Mouse (Mus musculus): ENCODE measurements at regions not wholly inside any gene's neighbourhood (a gene's known extent, or its start where the extent isn't known, plus 50 kb on each side); places are given as distances from the start of the nearest gene placed in this dataset.

DNA sequence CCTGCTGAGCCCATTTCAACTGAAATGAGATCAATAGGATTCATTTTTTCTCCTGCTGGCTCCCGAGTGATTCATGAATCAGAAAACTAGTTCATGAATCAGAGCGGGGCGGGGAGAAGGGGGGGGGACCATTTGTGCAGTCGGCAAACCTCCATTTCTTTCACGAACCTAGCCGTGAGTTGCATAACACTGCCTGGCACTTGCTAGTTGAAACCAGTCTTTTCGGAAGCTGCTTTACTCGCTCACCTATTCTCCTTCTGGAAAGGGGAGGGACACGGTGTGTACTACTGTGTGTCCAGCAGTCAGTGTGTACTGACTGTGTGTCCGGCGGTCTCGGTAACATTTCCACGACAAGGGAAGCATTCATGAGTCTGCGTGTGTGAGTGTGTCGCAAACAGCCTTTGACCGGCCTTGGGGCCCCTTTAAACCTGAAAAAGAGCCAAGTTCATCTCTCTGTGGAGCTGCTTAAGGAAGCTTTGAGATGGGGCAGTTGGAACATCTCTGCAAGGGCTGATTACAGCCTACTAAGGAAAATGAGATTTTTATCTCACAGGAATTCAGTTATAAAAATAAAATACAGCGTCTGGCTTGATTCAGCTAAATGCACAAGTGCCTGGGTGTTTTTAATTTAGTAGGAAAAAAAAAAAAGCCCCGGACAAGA, 71.9 kb upstream of the Irf2bp2 start:
- ATAC-seq, result peak; percentile 4; the same call in 1 of the 2 replicates
- WGBS, result 10% methylated on average over 18 of the region's 18 CpGs
- peaks cover 78% of the 10 kb centered on the region for H3K4me1 ChIP-seq (ENCODE audit: control insufficient read depth, insufficient read depth, low read depth, low read length)
- H3K4me3 ChIP-seq (ENCODE audit: low read length), result no peak overlapping the region
- H3K9me3 ChIP-seq (ENCODE audit: control insufficient read depth, low read length), result no peaks in the 10 kb centered on the region
- H3K4me2 ChIP-seq (ENCODE audit: low read length), result peak overlapping the region; percentile 41
- H3K36me3 ChIP-seq (ENCODE audit: control insufficient read depth, insufficient read depth, low read length), result no peaks in the 10 kb centered on the region
- peak overlapping the region; percentile 51; the same call in 1 of the 2 replicates for H3K9ac ChIP-seq (ENCODE audit: low read depth, low read length)
- no peaks in the 10 kb centered on the region for H3K27me3 ChIP-seq (replicated peaks; ENCODE audit: control insufficient read depth, insufficient read depth, low read length)
- peak overlapping the region; percentile 95 for H3K27ac ChIP-seq (ENCODE audit: low read depth, low read length)

- Histone ChIP-seq H3K4me1 (ENCODE audit: control insufficient read depth, insufficient read depth, low read depth, low read length) (peaks cover 85% of the 10 kb centered on the region), H3K36me3 (ENCODE audit: control insufficient read depth, insufficient read depth, low read length) (no peaks in the 10 kb centered on the region), H3K27ac (ENCODE audit: low read depth, low read length) (peak overlapping the region; percentile 95), H3K9ac (ENCODE audit: low read depth, low read length) (no peak overlapping the region), H3K9me3 (ENCODE audit: control insufficient read depth, low read length) (no peaks in the 10 kb centered on the region), H3K4me2 (ENCODE audit: low read length) (no peak overlapping the region), H3K27me3 (replicated peaks; ENCODE audit: control insufficient read depth, insufficient read depth, low read length) (no peaks in the 10 kb centered on the region), H3K4me3 (ENCODE audit: low read length) (no peak overlapping the region)
- WGBS, result 42% methylated on average over 5 of the region's 5 CpGs
- ATAC-seq, result no peak
Measured at GRCm38 (mm10) chr8:126664891-126665290, 71.1 kb upstream of the Irf2bp2 start.

DNA sequence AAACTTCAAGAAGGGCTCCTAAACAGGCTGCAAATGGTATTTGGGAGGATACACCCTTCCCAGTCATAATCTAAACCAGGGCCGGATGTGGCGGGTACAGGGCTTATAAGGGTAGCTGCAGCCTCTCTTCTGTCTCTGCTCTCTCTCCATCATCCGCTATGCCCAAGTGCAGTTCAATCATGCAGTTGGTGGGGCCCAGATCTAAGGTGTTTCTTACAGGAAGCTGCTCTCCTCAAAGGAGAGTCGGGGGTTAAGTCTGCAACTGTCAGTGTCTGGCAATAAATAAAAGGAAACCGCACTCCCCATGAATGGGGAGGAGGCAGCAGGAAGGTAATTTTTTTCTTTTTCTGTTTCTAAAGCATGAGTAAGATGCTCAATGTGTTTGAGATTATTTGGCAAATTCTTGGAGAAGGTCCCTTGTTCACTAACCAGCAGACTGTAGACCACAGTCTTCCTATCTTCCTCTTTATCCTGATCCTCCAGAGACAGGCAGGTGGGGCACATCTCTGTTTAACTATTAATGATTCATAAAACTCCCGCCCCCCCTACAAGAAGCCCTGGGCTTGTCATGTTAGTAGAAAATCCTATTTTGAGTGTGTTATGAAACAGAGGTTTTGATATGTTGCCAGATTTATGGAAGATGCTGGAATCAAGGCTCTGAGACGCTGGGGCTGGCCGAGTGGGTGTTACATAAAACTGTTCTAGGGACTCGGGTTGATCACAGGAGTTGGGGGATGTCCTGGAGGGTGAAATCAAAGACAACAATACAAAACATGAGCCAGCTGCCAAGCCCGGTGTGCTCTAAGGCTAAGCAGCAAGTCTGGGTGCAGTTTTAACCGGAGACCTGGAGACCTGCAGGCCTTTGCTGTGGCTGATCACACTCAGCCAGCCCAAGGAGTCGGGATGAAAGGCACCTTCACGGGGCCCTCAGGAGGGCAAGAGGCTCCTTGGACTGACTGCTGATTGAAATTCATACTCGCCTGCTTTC, 69.3 kb upstream of the Irf2bp2 start:
- ATAC-seq, result no peak
- 31% methylated on average over 14 of the region's 14 CpGs for WGBS

GRCm38 (mm10) chr8:126662151-126662550, 68.4 kb upstream of the Irf2bp2 start:
- no peak overlapping the region for H3K4me3 ChIP-seq (ENCODE audit: low read length)
- no peaks in the 10 kb centered on the region for H3K36me3 ChIP-seq (ENCODE audit: control insufficient read depth, insufficient read depth, low read length)
- H3K4me2 ChIP-seq (ENCODE audit: low read length), result no peak overlapping the region
- H3K27ac ChIP-seq (ENCODE audit: low read depth, low read length), result peak overlapping the region; percentile 79
- WGBS, result 38% methylated on average over 5 of the region's 5 CpGs
- no peaks in the 10 kb centered on the region for H3K27me3 ChIP-seq (replicated peaks; ENCODE audit: control insufficient read depth, insufficient read depth, low read length)
- no peak for ATAC-seq
- no peaks in the 10 kb centered on the region for H3K9me3 ChIP-seq (ENCODE audit: control insufficient read depth, low read length)
- H3K4me1 ChIP-seq (ENCODE audit: control insufficient read depth, insufficient read depth, low read depth, low read length), result peaks cover 74% of the 10 kb centered on the region
- no peak overlapping the region for H3K9ac ChIP-seq (ENCODE audit: low read depth, low read length)

More for the DNA sequence above, 69.3 kb upstream of the Irf2bp2 start:
- peaks cover 84% of the 10 kb centered on the region for H3K4me1 ChIP-seq (ENCODE audit: control insufficient read depth, insufficient read depth, low read depth, low read length)
- H3K9me3 ChIP-seq (ENCODE audit: control insufficient read depth, low read length), result no peaks in the 10 kb centered on the region
- no peak overlapping the region for H3K4me2 ChIP-seq (ENCODE audit: low read length)
- H3K9ac ChIP-seq (ENCODE audit: low read depth, low read length), result peak overlapping the region; percentile 20; the same call in 1 of the 2 replicates
- no peak overlapping the region for H3K4me3 ChIP-seq (ENCODE audit: low read length)
- H3K27me3 ChIP-seq (replicated peaks; ENCODE audit: control insufficient read depth, insufficient read depth, low read length), result no peaks in the 10 kb centered on the region
- H3K36me3 ChIP-seq (ENCODE audit: control insufficient read depth, insufficient read depth, low read length), result no peaks in the 10 kb centered on the region
- H3K27ac ChIP-seq (ENCODE audit: low read depth, low read length), result peak overlapping the region; percentile 19

GRCm38 (mm10) chr8:126661511-126662142, 67.8 kb upstream of the Irf2bp2 start:
- no peaks in the 10 kb centered on the region for H3K27me3 ChIP-seq (replicated peaks; ENCODE audit: control insufficient read depth, insufficient read depth, low read length)
- H3K4me3 ChIP-seq (ENCODE audit: low read length), result no peak overlapping the region
- peaks cover 69% of the 10 kb centered on the region for H3K4me1 ChIP-seq (ENCODE audit: control insufficient read depth, insufficient read depth, low read depth, low read length)
- peak overlapping the region; percentile 33 for H3K9ac ChIP-seq (ENCODE audit: low read depth, low read length)
- WGBS, result 15% methylated on average over 14 of the region's 14 CpGs
- H3K27ac ChIP-seq (ENCODE audit: low read depth, low read length), result peak overlapping the region; percentile 79
- H3K36me3 ChIP-seq (ENCODE audit: control insufficient read depth, insufficient read depth, low read length), result no peaks in the 10 kb centered on the region
- ATAC-seq, result no peak
- H3K9me3 ChIP-seq (ENCODE audit: control insufficient read depth, low read length), result no peaks in the 10 kb centered on the region
- no peak overlapping the region; the same call in 1 of the 2 replicates for H3K4me2 ChIP-seq (ENCODE audit: low read length)

DNA sequence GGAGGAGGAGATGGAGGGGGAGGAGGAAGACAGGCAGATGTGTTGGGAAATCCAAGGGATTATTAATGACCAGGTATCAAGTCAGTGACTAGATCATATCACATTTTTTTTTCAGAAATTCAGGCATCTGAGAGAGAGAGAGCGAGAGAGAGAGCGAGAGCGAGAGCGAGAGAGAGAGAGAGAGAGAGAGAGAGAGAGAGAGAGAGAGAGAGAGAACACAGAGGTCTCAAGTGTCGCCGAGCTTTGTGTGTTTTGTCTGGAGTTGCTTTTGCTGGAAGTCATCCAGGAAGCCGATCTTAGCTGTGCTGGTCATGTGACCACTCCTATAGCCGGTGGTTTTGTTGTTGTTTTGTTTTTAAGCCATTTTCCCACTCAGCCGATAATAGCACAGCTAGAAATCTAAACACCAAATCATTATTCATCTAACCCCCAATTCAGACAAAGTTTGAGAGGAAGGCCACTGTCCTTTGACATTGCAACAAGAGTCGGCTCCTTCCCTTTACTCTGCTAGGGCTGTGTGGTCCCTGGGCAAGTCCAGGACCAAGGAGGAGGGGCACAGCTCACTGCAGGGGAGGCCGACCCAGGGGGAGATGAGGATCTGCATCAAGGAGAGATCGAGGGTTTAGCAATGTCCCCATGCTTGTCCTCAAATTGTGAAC, 67.0 kb upstream of the Irf2bp2 start:
- peak overlapping the region; percentile 36 for H3K9ac ChIP-seq (ENCODE audit: low read depth, low read length)
- no peak overlapping the region for H3K4me3 ChIP-seq (ENCODE audit: low read length)
- WGBS, result 9% methylated on average over 12 of the region's 12 CpGs
- peaks cover 61% of the 10 kb centered on the region for H3K4me1 ChIP-seq (ENCODE audit: control insufficient read depth, insufficient read depth, low read depth, low read length)
- no peaks in the 10 kb centered on the region for H3K27me3 ChIP-seq (replicated peaks; ENCODE audit: control insufficient read depth, insufficient read depth, low read length)
- H3K27ac ChIP-seq (ENCODE audit: low read depth, low read length), result peak overlapping the region; percentile 79
- no peak for ATAC-seq
- H3K4me2 ChIP-seq (ENCODE audit: low read length), result peak overlapping the region; percentile 38
- H3K9me3 ChIP-seq (ENCODE audit: control insufficient read depth, low read length), result no peaks in the 10 kb centered on the region
- H3K36me3 ChIP-seq (ENCODE audit: control insufficient read depth, insufficient read depth, low read length), result no peaks in the 10 kb centered on the region

DNA sequence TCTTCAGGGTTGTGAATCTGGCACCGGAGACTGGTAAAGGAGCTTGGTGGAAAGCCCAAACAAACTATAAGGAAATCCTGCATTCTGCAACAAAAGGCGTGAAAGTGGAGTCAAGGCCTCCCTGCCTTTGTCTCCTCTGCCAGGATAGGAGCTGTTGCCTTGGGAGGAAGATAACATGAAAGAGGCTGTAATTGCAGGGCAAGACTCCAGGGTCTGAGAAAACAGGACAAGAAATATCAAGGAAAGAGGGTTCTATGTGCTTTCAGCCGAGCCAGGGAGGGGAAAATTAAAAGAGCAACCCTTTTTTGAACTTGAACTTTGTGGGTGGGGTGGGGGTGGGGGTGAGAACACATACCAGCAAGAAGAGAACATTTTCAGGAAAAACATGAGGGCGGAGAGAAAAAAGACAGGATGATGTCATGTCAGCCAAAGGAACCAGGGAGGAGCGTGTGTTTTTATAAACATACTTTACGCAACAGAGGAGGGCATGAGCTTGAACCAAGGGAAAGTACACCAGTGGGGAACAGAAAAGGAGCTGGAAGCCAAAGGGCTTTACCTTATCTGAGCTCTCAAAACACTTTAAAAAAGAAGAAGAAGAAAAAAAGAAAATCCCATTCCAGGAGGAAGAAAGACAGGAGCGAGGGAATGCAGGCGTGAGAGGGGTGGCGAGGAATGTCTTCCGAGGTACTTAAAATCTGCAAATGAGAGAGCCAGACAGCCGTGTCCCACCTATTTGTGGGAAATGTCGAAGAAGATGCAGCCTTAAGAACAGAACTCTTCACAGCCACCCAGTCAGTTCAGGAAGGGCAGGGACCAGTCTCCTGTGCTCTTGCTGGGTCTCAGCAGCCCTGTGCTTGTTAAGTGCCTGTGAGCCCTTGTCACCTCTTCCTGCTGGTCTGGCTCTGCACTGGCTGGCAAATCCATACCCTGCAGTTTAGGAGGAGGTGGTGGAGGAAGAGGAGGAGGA, 66.2 kb upstream of the Irf2bp2 start:
- Histone ChIP-seq H3K27me3 (replicated peaks; ENCODE audit: control insufficient read depth, insufficient read depth, low read length) (no peaks in the 10 kb centered on the region), H3K27ac (ENCODE audit: low read depth, low read length) (peak overlapping the region; percentile 79), H3K4me3 (ENCODE audit: low read length) (no peak overlapping the region), H3K4me2 (ENCODE audit: low read length) (peak overlapping the region; percentile 38), H3K9me3 (ENCODE audit: control insufficient read depth, low read length) (no peaks in the 10 kb centered on the region), H3K36me3 (ENCODE audit: control insufficient read depth, insufficient read depth, low read length) (no peaks in the 10 kb centered on the region), H3K4me1 (ENCODE audit: control insufficient read depth, insufficient read depth, low read depth, low read length) (peaks cover 53% of the 10 kb centered on the region), H3K9ac (ENCODE audit: low read depth, low read length) (peak overlapping the region; percentile 36)
- WGBS, result 50% methylated on average over 12 of the region's 12 CpGs
- no peak for ATAC-seq

GRCm38 (mm10) chr8:126657546-126657945, 63.8 kb upstream of the Irf2bp2 start:
- no peak overlapping the region for H3K4me2 ChIP-seq (ENCODE audit: low read length)
- H3K9ac ChIP-seq (ENCODE audit: low read depth, low read length), result no peak overlapping the region
- H3K27me3 ChIP-seq (replicated peaks; ENCODE audit: control insufficient read depth, insufficient read depth, low read length), result no peaks in the 10 kb centered on the region
- no peak overlapping the region for H3K4me3 ChIP-seq (ENCODE audit: low read length)
- H3K4me1 ChIP-seq (ENCODE audit: control insufficient read depth, insufficient read depth, low read depth, low read length), result peaks cover 34% of the 10 kb centered on the region
- H3K27ac ChIP-seq (ENCODE audit: low read depth, low read length), result no peak overlapping the region
- no peaks in the 10 kb centered on the region for H3K36me3 ChIP-seq (ENCODE audit: control insufficient read depth, insufficient read depth, low read length)
- no peaks in the 10 kb centered on the region for H3K9me3 ChIP-seq (ENCODE audit: control insufficient read depth, low read length)
- no peak for ATAC-seq
- 62% methylated on average over 6 of the region's 6 CpGs for WGBS

Data from hindbrain, embryonic 16.5 days (tissue).